9 mouse cellular contexts compared by ENCODE assay signal in genomic region chr12:86945126-86945525, GRCm38 (mm10). TPM values are rescaled to one million over a fixed set of nuclear protein-coding genes. Genes with fewer than 3 reads are reported as not detected.
DNase-seq lines count a peak whose midpoint lies in the region; ATAC-seq and TF ChIP-seq lines count a peak whose summit lies in the region.
"Had no signal": no experiment of that assay in that cellular context is flagged by ENCODE, and none has a peak within 500 bp of the region (broad histone marks: within the 10 kb centered on the region; RNA-seq: fewer than 3 reads in every experiment).

No protein-coding gene starts in this region.

- DNase-seq in heart, adult 11 months, result peak; percentile 94
- DNase-seq in heart, postnatal 25 days (ENCODE audit: low spot score), result no peak
- DNase-seq in adrenal gland, postnatal 36 days, result peak; percentile 63 to 76
- DNase-seq in hindbrain, embryonic 14.5 days (ENCODE audit: low spot score), result peak; percentile 92
- DNase-seq in left cerebral cortex, postnatal 25 days (ENCODE audit: low spot score in 2 of 2), result peak; percentile 81 to 93
- peak; percentile 92 for DNase-seq in midbrain, postnatal 0 days (ENCODE audit: low spot score)
- peak; percentile 36 for DNase-seq in stomach, postnatal 0 days (ENCODE audit: low spot score)

- H3K27me3 ChIP-seq in hindbrain, embryonic 14.5 days (ENCODE audit: control insufficient read depth, insufficient read depth, low read length), result no peaks in the 10 kb centered on the region
- H3K27me3 ChIP-seq in midbrain, postnatal 0 days (ENCODE audit: insufficient read depth, low read length), result no peaks in the 10 kb centered on the region
- H3K27me3 ChIP-seq in stomach, postnatal 0 days (ENCODE audit: control insufficient read depth, insufficient read depth, low read length), result no peaks in the 10 kb centered on the region
- H3K27me3 ChIP-seq: Patski had no signal

- H3K4me3 ChIP-seq in embryonic fibroblast, embryonic 13.5 days (ENCODE audit: insufficient read depth, low read length), result no peak overlapping the region
- H3K4me3 ChIP-seq in hindbrain, embryonic 14.5 days (replicated peaks; ENCODE audit: low read length), result no peak overlapping the region
- no peak overlapping the region for H3K4me3 ChIP-seq in midbrain, postnatal 0 days (ENCODE audit: low read depth, low read length)
- no peak overlapping the region for H3K4me3 ChIP-seq in stomach, postnatal 0 days (ENCODE audit: low read depth, low read length)

- H3K27ac ChIP-seq in embryonic fibroblast, embryonic 13.5 days (ENCODE audit: insufficient read depth, low read length), result no peak overlapping the region
- peak overlapping the region; percentile 100 for H3K27ac ChIP-seq in hindbrain, embryonic 14.5 days
- H3K27ac ChIP-seq in midbrain, postnatal 0 days (ENCODE audit: low read depth, low read length), result peak overlapping the region; percentile 63; the same call in 1 of the 2 replicates
- no peak overlapping the region for H3K27ac ChIP-seq in stomach, postnatal 0 days (replicated peaks)

- no peaks in the 10 kb centered on the region for H3K9me3 ChIP-seq in hindbrain, embryonic 14.5 days (ENCODE audit: control insufficient read depth, low read length)
- no peaks in the 10 kb centered on the region for H3K9me3 ChIP-seq in midbrain, postnatal 0 days (ENCODE audit: low read length)
- no peaks in the 10 kb centered on the region for H3K9me3 ChIP-seq in stomach, postnatal 0 days (ENCODE audit: control insufficient read depth, low read length)

- intact Hi-C loops in heart, postnatal 25 days (cut with DNase I), result loop anchor here (2.0 kb wide), 1 partner anchor 18 kb away; no protein-coding TSS in a partner anchor
- intact Hi-C loops in left cerebral cortex, postnatal 25 days (cut with DNase I), result loop anchor here (1.0 to 10.0 kb wide), 2 partner anchors 176 to 240 kb away; no protein-coding TSS in a partner anchor

- no peak for TF ChIP-seq EP300 in stomach, postnatal 0 days (optimal IDR thresholded peaks at IDR 0.05)

- peaks cover 13% of the 10 kb centered on the region for H3K4me1 ChIP-seq in embryonic fibroblast, embryonic 13.5 days (ENCODE audit: control insufficient read depth, insufficient read depth, low read length)
- peaks cover 62% of the 10 kb centered on the region for H3K4me1 ChIP-seq in hindbrain, embryonic 14.5 days (replicated peaks; ENCODE audit: control insufficient read depth, insufficient read depth, low read length)
- peaks cover 19% of the 10 kb centered on the region for H3K4me1 ChIP-seq in midbrain, postnatal 0 days (ENCODE audit: insufficient read depth, low read length)
- H3K4me1 ChIP-seq in stomach, postnatal 0 days (replicated peaks; ENCODE audit: control insufficient read depth, insufficient read depth), result 0 out of 2 replicates have a peak, but pooled peaks cover 5% of the 10 kb centered on the region

- H3K4me2 ChIP-seq in hindbrain, embryonic 14.5 days (replicated peaks), result no peak overlapping the region
- H3K4me2 ChIP-seq in midbrain, postnatal 0 days (ENCODE audit: low read depth, low read length, poor library complexity, severe bottlenecking), result no peak overlapping the region
- H3K4me2 ChIP-seq in stomach, postnatal 0 days (replicated peaks; ENCODE audit: low read depth), result no peak overlapping the region

- 0 out of 2 replicates have a peak, but pooled peaks have one; percentile 4 for TF ChIP-seq CTCF in embryonic fibroblast, embryonic 13.5 days (IDR thresholded peaks at IDR 0.05; ENCODE audit: borderline replicate concordance, insufficient read depth, low read length)
- TF ChIP-seq CTCF in midbrain, postnatal 0 days (IDR thresholded peaks at IDR 0.05), result peak; percentile 94
- peak; percentile 87 for TF ChIP-seq CTCF in stomach, postnatal 0 days (IDR thresholded peaks at IDR 0.05; ENCODE audit: low read depth)

- WGBS in hindbrain, embryonic 14.5 days, result under 1% methylated on average over 4 of the region's 4 CpGs
- under 1% methylated on average over 4 of the region's 4 CpGs for WGBS in midbrain, postnatal 0 days
- WGBS in stomach, postnatal 0 days, result 9% methylated on average over 4 of the region's 4 CpGs

- H3K36me3 ChIP-seq in hindbrain, embryonic 14.5 days (replicated peaks; ENCODE audit: control insufficient read depth, insufficient read depth), result no peaks in the 10 kb centered on the region
- H3K36me3 ChIP-seq in midbrain, postnatal 0 days (ENCODE audit: insufficient read depth, low read length), result no peaks in the 10 kb centered on the region
- H3K36me3 ChIP-seq in stomach, postnatal 0 days (ENCODE audit: control insufficient read depth, insufficient read depth, low read length), result no peaks in the 10 kb centered on the region

- H3K9ac ChIP-seq in hindbrain, embryonic 14.5 days, result peak overlapping the region; percentile 94; the same call in 1 of the 2 replicates
- no peak overlapping the region for H3K9ac ChIP-seq in midbrain, postnatal 0 days (replicated peaks; ENCODE audit: low read length, poor library complexity, severe bottlenecking)
- H3K9ac ChIP-seq in stomach, postnatal 0 days (ENCODE audit: low read length), result no peak overlapping the region

- no peak for ATAC-seq in hindbrain, embryonic 14.5 days (ENCODE audit: low FRiP score)
- ATAC-seq in midbrain, postnatal 0 days (ENCODE audit: low FRiP score), result no peak
- no peak for ATAC-seq in stomach, postnatal 0 days (ENCODE audit: low FRiP score, low TSS enrichment)
- ATAC-seq: Patski had no signal

- no peak for TF ChIP-seq POLR2A in embryonic fibroblast, embryonic 13.5 days (IDR thresholded peaks at IDR 0.05; ENCODE audit: low read depth, low read length)

RNA-seq across cellular contexts. Expression of gene Cipc, which starts 1.7 kb away (rescaled TPM):
- total RNA-seq in heart, postnatal 25 days (2021), result 10 to 100 TPM; 41.1 to 48.6 TPM
- total RNA-seq in adrenal gland, postnatal 36 days (2021), result 10 to 100 TPM; 24.4 to 24.7 TPM
- 25.1 and 30.6 TPM in 2 replicates for polyA plus RNA-seq in embryonic fibroblast, embryonic 13.5 days (2011; ENCODE audit: insufficient read length, low read depth, missing spikeins)
- polyA plus RNA-seq in hindbrain, embryonic 14.5 days (2014; fragmentation: Nextera tagmentation; extraction: Ambion mirVana), result 46.8 and 52.1 TPM in 2 replicates
- 10 to 100 TPM; 79.9 to 87.8 TPM for total RNA-seq in left cerebral cortex, postnatal 25 days (2021)
- total RNA-seq in midbrain, postnatal 0 days (2014; rRNA removed), result 65.7 and 77.5 TPM in 2 replicates
- polyA plus RNA-seq in midbrain, postnatal 0 days (2015; fragmentation: Nextera tagmentation; extraction: Ambion mirVana), result 34.6 and 37.6 TPM in 2 replicates
- 10.1 and 10.8 TPM in 2 replicates for polyA plus RNA-seq in stomach, postnatal 0 days (2015; fragmentation: Nextera tagmentation; extraction: Ambion mirVana)

RNA-seq across cellular contexts. Expression of gene Zdhhc22, which starts 45.1 kb away (rescaled TPM):
- not detected for total RNA-seq in heart, postnatal 25 days (2021)
- total RNA-seq in adrenal gland, postnatal 36 days (2021), result under 1 TPM; 0.49 to 0.60 TPM
- polyA plus RNA-seq in embryonic fibroblast, embryonic 13.5 days (2011; ENCODE audit: insufficient read length, low read depth, missing spikeins), result not detected in 2 replicates
- polyA plus RNA-seq in hindbrain, embryonic 14.5 days (2014; fragmentation: Nextera tagmentation; extraction: Ambion mirVana), result 14.9 and 15.6 TPM in 2 replicates
- total RNA-seq in left cerebral cortex, postnatal 25 days (2021), result 10 to 100 TPM; 51.9 to 54.0 TPM
- total RNA-seq in midbrain, postnatal 0 days (2014; rRNA removed), result 19.4 and 21.9 TPM in 2 replicates
- polyA plus RNA-seq in midbrain, postnatal 0 days (2015; fragmentation: Nextera tagmentation; extraction: Ambion mirVana), result 30.9 and 32.2 TPM in 2 replicates
- polyA plus RNA-seq in stomach, postnatal 0 days (2015; fragmentation: Nextera tagmentation; extraction: Ambion mirVana), result 0.53 and 0.58 TPM in 2 replicates
- polyA plus RNA-seq: Patski had no signal

Comparison
In these comparisons a context has a peak if more than half of its experiments do, and no peak if none do; other contexts are left out.
1. H3K27ac ChIP-seq: peak in hindbrain, embryonic 14.5 days (single experiment) and midbrain, postnatal 0 days (single experiment); none in embryonic fibroblast, embryonic 13.5 days (single experiment) and stomach, postnatal 0 days (single experiment).
2. CTCF ChIP-seq: peak in every context shown above with its lines; median percentile 94 in midbrain, postnatal 0 days; 87 in stomach, postnatal 0 days; 4 in embryonic fibroblast, embryonic 13.5 days.
3. RNA of gene Zdhhc22, which starts 45.1 kb away (total RNA-seq): 51.9 to 54.0 TPM in left cerebral cortex, postnatal 25 days and 19.4 to 21.9 TPM in midbrain, postnatal 0 days; 0.49 to 0.60 TPM in adrenal gland, postnatal 36 days and not detected in heart, postnatal 25 days; every median in the first group is over 10 times any median in the second.